Mouse (Mus musculus) heart, embryonic 14.5 days (tissue): Measurements from ENCODE around the gene Gm43738. TPM values are rescaled to one million over a fixed set of nuclear protein-coding genes. Genes with fewer than 3 reads are reported as not detected.

ENCODE experiments used
- polyA plus RNA-seq: library from polyadenylated mRNA; unstranded; fragments of >200 nt; fragmentation: Nextera tagmentation; extraction: Ambion mirVana; gene quantifications from 2 replicates; pipeline ENCODE4 v1.2.1, GENCODE M21; 2014

The Gm43738 gene
- polyA plus RNA-seq, 1 experiment from 2014 or later = not detected

Other genes starting within 250 kb of the Gm43738 start
- 47.8 and 49.8 TPM in 2 replicates for gene Msto1, start 187.1 kb downstream of the Gm43738 start, polyA plus RNA-seq
- gene Ash1l, start 150.5 kb downstream of the Gm43738 start, polyA plus RNA-seq = 16.8 and 17.4 TPM in 2 replicates
- 138 and 141 TPM in 2 replicates for gene Dap3, start 149.9 kb downstream of the Gm43738 start, polyA plus RNA-seq
- gene Rusc1, start 7.8 kb downstream of the Gm43738 start, polyA plus RNA-seq = 6.8 and 7.5 TPM in 2 replicates
- gene Fdps, start 860 bp upstream of the Gm43738 start, polyA plus RNA-seq = 92.6 and 96.9 TPM in 2 replicates
- 0.11 TPM in 1 of 2 replicates, not detected in the other for gene Pklr, start 35.0 kb upstream of the Gm43738 start, polyA plus RNA-seq
- 0.27 and 0.51 TPM in 2 replicates for gene Hcn3, start 59.1 kb upstream of the Gm43738 start, polyA plus RNA-seq
- gene Clk2, start 63.7 kb upstream of the Gm43738 start, polyA plus RNA-seq = 12.4 and 13.4 TPM in 2 replicates
- 68.3 and 74.8 TPM in 2 replicates for gene Scamp3, start 76.4 kb upstream of the Gm43738 start, polyA plus RNA-seq
- gene Fam189b, start 82.0 kb upstream of the Gm43738 start, polyA plus RNA-seq = 9.1 and 12.8 TPM in 2 replicates
- gene Gba, start 101.8 kb upstream of the Gm43738 start, polyA plus RNA-seq = 33.5 and 34.0 TPM in 2 replicates
- 12.9 and 14.5 TPM in 2 replicates for gene Thbs3, start 114.1 kb upstream of the Gm43738 start, polyA plus RNA-seq
- 93.6 and 102 TPM in 2 replicates for gene Mtx1, start 126.0 kb upstream of the Gm43738 start, polyA plus RNA-seq
- 0.16 TPM in 1 of 2 replicates, not detected in the other for gene Muc1, start 128.0 kb upstream of the Gm43738 start, polyA plus RNA-seq
- 216 and 239 TPM in 2 replicates for gene Krtcap2, start 144.9 kb upstream of the Gm43738 start, polyA plus RNA-seq
- 0.85 and 0.95 TPM in 2 replicates for gene Trim46, start 145.2 kb upstream of the Gm43738 start, polyA plus RNA-seq
- gene Dpm3, start 158.3 kb upstream of the Gm43738 start, polyA plus RNA-seq = 92.9 and 97.9 TPM in 2 replicates
- gene Slc50a1, start 169.5 kb upstream of the Gm43738 start, polyA plus RNA-seq = 48.2 and 48.9 TPM in 2 replicates
- gene Efna1, start 180.0 kb upstream of the Gm43738 start, polyA plus RNA-seq = 38.4 and 39.7 TPM in 2 replicates
- gene Efna3, start 221.9 kb upstream of the Gm43738 start, polyA plus RNA-seq = 0.78 and 1.1 TPM in 2 replicates
- gene Efna4, start 236.9 kb upstream of the Gm43738 start, polyA plus RNA-seq = 6.0 and 6.7 TPM in 2 replicates
- 31.0 and 38.6 TPM in 2 replicates for gene Adam15, start 248.9 kb upstream of the Gm43738 start, polyA plus RNA-seq